Mouse (Mus musculus) 3134 (cell line): ENCODE results near the gene Calm3.

ENCODE experiments used
- DNase-seq: peaks from one replicate; pipeline ENCODE4 v3.0.0-alpha.2; 2011; ENCODE audit warnings: low spot score; ENCODE audit not compliant: insufficient read length; ENCODE audit errors: extremely low read depth

Gene Calm3

DNA sequence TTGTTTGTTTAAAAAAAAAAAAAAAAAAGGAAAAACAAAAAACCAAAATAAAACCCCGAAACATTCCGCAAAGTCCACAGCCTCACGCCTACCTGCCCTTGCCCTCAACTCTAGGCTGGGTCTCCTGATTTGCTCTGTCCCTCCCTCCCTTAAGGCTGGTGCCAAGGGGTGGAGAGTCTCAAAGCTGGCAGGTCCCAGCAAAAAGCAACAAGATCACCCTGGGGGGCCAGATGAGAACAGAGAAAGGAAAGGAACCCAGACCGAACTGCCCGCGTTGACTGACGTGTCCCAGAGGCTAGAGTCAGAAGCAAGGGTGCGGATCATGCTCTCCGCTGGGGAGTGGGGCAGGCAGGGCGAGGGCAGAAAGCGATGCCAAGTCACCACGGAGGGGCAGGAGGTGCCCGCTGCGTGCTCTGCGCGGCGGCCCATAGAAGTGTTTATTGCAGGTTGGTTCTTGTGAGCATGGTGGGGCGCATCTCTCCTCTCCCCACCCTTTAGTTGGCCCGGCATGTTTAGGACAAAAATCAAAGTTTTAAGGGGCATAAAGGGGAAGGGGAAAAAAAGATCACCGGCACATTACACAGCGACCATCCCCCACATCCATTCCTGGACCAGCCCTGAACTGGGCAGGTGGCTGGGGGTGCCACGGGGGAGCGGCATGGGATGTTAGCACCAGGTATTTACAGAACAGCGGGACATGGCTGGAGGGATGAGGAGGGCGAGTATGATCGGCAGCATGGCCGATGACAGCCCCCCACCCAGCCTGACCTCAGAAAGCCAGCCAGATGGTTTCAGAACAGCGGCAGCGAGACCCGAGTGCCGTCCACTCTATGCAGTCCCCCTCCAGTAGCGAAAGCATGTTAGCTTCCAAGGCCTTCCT lies 8.2 kb downstream of the Calm3 start:
- DNase-seq: no peak

DNA sequence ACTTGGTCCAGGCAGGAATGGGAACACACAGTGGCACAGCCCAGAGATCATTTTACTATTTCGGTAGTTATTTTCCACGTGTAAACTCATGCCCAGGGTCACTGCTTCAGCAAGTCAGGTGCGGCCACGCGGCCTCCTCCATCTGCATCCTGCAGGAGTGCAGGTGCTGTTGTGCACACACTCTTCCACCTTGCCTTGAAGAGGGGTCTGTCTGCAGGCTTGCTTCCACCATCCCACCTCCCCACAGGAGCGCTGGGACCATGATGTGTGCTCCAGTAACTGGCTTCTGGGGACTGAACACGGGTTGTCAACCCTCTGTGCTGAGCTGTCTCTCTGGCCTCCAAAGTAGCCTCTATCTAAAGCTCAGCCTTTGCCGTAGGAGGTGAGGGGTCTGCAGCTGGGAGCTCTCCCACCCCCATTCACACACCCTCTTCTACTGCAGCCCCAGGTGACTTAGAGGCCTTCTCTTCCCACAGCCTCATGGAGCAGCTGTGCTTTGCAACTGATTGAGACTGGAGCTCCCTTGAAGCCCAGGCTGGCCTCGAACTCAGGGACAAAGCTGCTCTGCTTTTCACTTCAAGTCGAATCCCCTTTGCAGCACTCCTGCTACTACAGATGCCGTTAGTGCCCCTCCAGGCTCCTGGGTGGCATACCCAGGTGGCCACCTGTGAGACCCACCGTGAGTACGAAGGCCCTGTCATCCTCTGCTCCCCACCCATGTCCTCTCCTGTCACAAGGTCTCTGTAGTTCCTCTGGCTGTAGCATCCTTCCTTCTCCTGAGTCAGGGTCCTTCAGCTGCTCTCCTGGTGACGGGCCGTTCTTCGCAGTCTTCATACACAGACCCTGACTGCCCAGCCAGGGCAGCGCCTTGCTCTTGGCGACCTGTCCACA lies 9.2 kb downstream of the Calm3 start:
- DNase-seq: no peak

DNA sequence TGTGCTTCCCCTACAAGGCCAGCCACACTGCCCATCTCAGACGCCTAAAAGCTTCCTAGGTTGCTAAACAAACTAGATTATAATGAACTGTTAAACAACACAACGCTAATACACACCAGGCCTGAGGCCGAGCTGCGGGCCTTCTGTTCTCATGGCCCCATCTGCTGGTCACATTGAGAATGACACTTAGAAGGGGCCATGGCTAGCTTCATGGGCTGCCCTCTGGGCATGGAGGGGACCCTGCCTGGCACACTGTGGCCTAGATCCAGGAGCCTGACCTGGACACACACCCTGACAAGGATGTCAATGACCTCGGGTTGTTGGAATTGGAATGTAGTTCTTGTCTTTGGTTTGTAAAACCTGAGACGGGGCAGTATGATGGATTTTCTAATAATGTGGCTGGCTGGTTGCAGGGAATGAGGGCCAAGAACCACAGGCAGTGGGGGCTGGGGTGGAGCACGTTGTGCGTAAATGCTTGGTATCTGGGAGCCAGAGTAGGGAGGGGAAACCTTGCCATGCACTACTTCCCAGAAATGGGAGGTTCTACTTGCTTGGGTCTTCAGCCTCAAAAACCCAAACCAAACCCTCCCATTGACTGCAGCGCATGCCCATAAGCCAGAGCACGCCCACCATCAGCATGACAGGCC lies 10.0 kb downstream of the Calm3 start:
- peak; percentile 46 for DNase-seq

DNA sequence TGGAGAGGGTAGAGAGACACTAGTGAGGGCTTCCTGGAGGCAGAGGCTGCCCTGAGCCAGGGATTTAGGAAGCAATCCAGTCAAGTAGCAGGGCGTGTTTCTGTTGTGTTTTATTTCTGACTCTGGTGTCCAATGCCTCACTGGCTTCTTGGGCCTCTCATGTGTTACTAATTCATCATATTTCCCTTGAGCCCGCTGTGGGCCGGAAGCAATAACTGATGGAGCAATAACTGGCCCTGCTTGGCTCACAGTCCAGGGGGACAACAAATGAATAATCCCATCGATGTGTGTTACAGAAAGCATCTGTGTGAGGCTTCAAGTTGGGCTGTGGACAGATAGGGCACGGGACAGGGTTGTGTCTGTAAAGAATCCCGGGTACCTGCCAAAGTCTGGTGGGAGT lies 11.6 kb downstream of the Calm3 start:
- DNase-seq: no peak

DNA sequence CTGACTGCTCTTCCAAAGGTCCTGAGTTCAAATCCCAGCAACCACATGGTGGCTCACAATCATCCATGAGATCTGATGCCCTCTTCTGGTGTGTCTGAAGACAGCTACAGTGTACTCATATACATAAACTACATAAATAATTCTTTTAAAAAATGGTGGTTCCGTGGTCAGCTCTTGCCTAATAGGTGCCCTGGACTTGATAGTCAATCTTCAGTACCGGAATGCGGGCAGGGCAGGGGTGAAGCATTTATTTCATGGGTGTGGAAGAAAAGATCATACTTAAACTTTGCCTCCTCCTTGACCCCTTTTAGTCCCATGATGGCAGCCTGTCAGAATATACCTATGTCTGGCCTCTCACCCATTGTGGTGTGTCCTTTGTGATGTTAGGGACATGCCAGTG lies 12.0 kb downstream of the Calm3 start:
- no peak for DNase-seq

DNA sequence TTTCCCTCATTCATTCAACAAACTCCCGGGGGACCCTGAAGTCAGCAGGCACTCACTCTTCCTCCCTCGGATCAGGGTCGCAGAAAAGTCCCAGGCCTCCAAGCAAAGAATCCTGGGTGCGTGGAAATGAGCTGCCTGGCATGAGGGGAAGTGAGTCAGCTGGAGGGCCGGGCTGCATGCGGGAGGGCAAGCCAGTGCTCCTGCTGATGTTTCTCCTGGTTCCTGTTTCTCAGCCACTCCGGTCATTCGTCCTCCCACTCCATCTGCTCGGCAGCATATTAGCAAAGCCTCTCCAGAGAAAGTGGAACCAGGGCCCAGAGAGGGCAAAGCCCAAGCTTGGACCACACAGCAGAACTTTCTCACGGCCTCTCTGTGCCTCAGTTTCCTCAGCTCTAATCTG lies 14.0 kb downstream of the Calm3 start:
- DNase-seq: peak; percentile 54

DNA sequence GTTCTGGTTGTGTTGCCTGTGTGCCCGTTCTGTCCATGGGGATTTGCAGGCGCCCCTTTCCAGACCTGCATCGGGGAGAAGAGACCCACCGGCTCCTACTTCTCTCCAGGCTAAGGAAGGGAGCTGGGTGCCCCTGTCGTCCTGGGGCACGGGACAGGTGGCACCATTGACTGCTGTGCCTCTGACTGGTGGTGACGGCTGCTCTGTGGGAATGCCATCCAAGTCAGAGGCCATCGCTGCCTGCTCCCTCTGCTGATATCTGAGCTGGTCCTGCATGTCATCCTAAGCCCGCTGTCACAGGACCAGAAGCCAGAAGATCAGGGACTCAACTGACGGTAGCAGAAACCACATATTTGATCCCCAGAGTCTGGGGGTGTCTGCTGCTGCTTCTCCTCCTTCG lies 15.1 kb downstream of the Calm3 start:
- DNase-seq: no peak

DNA sequence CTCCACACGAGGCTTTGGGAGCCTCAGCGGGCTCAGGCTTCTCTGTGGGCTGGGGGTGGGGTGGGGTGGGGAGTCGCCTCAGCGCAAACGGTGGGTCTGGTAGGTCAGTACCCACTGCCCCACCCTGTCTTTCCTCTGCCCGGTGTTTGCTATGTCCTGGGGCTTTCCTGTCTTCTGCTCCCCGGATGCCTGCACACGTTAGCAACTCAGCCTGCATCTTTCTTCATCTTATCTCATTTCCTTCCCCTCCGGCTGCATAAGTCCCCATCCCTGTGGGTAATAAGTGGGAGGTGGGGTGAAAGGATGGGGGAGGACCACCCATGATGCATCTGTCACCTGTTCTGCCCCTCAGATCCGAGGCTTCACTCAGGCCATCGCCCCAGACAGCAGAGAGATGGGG lies 15.5 kb downstream of the Calm3 start:
- no peak for DNase-seq

DNA sequence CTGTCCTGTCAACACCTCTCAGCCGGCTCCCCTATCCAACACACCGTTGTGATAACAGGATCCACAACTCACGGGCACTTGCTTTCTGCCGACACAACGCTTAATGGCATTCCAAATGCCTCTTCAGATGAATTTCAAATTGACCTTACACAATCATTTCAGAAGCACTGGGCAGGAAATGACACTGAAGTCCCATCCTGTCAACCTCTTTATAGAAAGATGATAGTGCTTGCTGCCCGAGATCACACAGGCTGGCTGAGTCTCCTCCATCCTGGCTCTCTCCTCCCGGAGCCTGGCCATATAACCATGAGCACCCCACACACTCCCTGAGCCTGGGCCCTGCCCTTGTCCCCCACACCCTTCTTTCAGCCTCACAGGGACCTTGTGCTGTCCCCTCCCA lies 16.1 kb downstream of the Calm3 start:
- DNase-seq: no peak

DNA sequence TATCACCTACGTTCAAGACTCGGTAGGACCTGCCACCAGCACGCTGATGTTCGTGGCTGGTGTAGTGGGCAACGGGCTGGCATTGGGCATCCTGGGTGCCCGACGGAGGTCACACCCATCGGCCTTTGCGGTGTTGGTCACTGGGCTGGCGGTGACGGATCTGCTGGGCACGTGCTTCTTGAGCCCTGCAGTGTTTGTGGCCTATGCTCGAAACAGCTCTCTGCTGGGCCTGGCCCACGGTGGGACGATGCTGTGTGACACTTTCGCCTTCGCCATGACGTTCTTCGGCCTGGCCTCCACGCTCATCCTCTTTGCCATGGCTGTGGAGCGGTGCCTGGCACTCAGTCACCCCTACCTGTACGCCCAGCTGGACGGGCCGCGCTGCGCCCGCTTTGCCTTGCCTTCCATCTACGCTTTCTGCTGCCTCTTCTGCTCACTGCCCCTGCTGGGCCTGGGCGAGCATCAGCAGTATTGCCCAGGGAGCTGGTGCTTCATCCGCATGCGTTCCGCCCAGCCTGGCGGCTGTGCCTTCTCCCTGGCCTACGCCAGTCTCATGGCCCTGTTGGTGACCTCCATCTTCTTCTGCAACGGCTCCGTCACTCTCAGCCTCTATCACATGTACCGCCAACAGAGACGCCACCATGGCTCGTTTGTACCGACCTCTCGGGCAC lies 16.9 kb downstream of the Calm3 start:
- no peak for DNase-seq

DNA sequence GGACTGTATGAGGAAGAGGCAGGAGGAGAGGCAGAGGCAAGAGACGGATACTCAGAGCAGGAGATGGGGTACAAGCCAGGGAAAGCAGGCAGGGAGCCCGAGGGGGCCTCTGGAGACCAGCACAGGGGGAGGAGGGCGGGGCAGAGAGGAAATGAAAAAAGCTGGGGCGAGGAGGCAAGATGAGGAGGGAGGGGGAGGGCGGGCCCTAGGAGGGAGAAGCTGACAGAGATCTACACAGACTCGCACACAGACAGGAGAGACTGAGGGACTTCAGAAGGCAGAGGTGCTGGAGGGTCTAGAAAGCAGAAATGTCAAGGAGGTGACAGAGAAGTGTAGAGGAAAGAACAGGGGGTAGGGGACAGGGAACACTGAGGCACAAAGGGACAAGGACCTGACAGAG lies 17.6 kb downstream of the Calm3 start, which contains the start of gene Ptgir:
TSS of gene Ptgir (plus strand) at position 210 of the 400 bp plus-strand sequence.
- DNase-seq: no peak

DNA sequence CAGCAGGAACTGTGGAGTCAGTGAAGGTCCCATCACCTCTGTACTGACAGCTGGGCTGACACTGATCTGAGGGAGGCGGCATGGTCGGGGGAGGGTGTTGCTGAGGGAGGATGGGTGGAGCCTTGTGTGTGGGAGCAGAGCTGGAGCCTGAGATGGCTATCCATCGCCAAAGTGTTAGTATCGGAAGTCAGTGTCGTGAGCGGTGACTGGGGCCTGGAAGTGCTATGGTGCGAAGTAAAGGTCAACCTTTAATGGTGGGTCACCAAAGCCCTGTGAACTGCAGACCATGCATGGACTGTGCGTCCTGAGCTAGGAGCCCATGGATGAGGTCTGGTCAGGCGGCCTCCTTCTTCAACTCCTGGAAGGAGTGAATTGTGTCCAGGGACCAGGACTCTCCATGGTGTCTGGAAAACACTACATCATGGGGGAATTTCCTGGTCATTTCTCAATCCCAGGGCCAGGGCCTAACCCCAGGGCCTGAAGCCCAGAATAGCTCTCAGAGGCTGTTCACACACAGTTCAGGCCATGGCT lies 18.4 kb downstream of the Calm3 start:
- no peak for DNase-seq

DNA sequence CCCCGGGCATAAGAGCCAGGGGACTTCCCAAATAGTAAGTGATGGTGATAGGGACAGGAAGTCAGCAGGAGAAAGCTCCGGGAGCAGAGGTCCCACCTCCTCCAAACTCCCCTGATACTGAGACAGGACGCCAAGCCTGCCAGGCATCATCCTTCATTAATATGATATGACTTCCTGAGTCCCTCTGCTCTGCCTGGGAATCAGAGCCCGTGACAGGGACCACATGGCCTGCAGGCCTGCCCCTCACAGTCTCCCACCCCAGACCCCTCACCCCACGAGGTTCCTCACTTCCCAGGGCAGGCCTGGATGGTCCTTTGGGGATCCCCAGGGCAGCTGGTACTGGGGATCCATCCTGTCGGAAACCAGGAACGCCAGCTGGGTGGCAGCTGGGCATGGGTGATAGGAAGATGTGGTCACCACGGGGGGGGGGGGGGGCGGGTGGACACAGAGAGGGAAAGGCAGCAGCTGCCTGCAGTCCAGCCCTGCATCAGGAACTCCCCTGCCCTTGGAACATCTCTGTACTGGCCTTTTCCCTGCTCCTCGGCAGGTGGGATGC lies 19.7 kb downstream of the Calm3 start:
- no peak for DNase-seq

DNA sequence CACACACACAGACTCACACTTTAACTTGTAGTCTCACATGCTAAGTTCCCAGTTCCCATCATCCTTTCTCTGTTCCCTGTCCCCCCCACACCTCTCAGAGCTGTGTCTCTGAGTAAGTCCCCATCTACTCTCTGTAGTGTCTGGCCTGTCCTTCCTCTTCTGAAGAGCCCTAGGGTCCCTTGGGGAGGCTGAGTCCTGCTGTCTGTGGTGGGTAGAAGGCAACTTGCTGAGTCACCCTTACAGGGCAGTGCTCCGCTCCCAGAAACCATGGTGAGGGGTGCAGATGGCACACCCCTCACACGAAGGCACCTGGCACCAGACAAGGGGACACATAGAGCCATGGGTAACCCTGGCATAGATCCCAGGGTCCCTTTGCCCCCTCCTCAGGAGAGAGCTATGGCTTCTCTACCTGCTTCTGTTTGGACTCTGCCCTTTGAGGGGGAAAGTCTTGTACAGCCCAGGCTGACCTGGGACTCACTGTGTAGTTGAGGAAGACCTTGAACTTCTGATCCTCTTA lies 20.4 kb downstream of the Calm3 start:
- no peak for DNase-seq

DNA sequence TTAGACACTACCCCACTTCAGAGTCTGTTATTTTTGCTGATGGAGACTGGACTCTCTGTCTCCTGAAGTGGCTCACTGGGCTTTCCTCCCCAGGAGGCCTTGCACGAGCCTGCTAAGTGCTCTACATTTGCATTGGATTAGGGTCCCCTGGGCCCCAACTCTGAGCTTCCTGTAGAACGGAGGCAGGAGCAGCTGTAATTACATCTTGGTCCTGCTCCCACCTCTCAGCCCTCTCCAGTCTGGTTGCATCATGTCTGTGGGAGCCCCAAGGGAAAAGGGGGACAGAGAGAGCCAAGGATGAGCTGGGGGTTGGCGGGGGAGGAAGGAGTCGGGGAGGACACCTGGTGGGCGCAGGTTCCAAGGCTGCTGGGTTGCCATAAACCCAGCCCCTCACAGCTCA lies 23.4 kb downstream of the Calm3 start:
- DNase-seq: no peak

DNA sequence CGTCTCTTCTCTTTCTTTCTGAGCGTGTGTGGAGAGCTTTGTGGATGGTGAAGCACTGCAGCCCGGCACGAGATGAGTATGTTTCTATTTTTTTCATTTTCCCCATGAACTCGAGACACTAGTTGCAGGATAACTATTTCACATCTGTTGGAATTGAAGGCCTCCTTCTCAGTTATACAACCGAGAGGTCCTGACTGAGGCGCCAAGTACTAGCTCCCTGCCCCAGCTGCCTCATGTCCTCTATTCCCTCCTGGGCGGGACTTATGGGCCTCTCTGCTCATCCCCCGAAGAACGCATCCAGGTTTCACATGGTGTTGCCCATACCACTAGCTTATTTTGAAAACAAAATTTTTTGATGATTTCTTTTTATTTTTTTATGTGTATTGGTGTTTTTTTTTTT lies 28.4 kb downstream of the Calm3 start:
- no peak for DNase-seq

DNA sequence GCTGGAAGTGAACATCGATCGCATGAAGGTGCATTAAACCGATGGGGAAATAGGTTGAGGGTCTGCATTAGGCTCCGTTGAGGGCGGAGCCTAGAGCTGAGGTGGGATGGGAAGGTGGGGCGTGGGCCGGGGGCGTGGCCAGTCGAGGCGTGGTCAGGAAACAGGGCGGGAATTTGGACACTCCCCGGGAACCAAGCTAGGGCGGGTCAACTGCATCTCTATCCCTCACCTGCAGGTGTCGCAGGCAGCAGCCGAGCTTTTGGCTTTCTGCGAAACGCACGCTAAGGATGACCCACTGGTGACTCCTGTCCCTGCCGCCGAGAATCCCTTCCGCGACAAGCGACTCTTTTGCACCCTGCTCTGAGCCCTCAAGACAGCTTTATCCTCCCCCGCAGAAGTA lies 28.9 kb downstream of the Calm3 start:
- peak; percentile 68 for DNase-seq

DNA sequence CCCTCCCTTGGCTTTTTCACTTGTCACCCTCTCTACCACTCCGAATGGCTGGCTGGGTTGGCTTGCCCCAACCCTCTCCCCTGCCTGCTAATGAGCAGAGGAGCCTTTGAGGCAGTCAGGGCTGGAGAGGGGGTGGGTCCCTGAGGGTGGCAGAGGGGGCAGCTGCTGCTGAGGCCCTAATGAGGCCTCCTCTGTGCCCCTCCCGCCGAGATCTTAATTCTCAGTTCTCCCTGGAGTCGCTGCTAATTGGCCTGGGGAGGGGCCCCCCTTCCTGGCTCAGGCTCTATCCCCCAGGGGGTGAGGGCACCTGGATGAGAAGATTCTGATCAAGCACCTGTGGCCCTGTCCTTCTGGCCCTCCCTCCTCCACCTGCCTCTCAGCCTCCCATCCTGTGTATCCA lies 29.6 kb downstream of the Calm3 start:
- DNase-seq: no peak

DNA sequence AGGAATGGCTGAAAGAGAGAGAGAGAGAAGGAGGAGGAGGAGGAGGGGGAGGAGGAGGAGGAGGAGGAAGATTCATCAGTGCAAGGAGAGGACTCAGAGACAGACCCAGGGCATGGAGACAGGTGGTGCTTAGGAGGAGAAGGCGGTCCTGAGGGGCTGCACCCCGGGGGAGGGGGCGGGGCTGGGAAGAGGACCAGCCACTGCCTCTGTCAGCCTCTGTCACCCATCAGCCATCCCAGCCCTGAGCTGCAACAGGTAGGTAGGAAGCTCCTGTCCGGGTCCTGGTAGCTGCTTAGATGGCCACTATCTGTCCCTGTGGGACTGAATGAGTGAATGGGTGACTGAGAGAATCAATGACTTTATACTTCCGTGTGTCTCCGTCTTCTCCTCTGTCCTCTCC lies 30.3 kb downstream of the Calm3 start:
- no peak for DNase-seq

DNA sequence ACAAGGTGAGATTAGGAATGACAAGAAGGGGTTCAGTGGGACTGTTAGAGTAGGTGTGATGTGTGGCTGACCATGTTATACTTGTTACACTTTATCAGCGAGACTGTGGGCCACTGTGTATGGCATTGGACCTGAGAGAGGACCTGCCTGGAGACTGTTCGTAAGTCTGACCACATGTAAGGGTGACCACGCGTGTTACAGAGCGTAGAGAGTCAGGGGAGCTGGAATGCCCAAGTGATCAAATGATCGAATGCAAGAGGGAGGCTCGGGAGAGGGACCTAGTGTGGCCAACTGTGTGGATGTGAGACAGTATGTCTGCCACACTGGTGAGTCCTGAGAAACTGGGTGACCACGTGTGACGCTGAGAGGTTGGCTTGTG lies 31.6 kb downstream of the Calm3 start:
- no peak for DNase-seq
